Mouse (Mus musculus) small intestine, adult 2 months (tissue): ENCODE results near the gene Psmd13.
A peak's percentile ranks its signal among the peaks of the same experiment; 100 is the strongest.

Experiments used
- CTCF ChIP-seq: fragments of 200-500 bp; IDR thresholded peaks from 2 replicates; pipeline ENCODE4 v1.5.1; 2012; ENCODE audit warnings: low read depth, mild to moderate bottlenecking, control low read depth, inconsistent platforms, low read length, moderate library complexity, mixed read lengths; ENCODE audit not compliant: insufficient replicate concordance, insufficient read length; ENCODE audit errors: extremely low read depth
- POLR2A ChIP-seq: fragments of 200-500 bp; IDR thresholded peaks from 2 replicates; pipeline ENCODE4 v1.6.1; 2012; ENCODE audit warnings: low read depth, mild to moderate bottlenecking, control low read depth, inconsistent platforms, low read length, moderate library complexity

- TF ChIP-seq CTCF (peak; percentile 19; the same call in 1 of the 2 replicates), POLR2A (peak; percentile 34; the same call in 1 of the 2 replicates)
These were observed at the start of gene Psmd13, which contains the start of gene Sirt3 for GRCm38 (mm10) chr7:140881696-140882468.
